Mouse (Mus musculus): ENCODE measurements around the gene Cyp17a1. TPM values are rescaled to one million over a fixed set of nuclear protein-coding genes. Genes with fewer than 3 reads are reported as not detected.

Cyp17a1 gene
- polyA plus RNA-seq, 1 experiment from 2014 or later: not detected

DNA sequence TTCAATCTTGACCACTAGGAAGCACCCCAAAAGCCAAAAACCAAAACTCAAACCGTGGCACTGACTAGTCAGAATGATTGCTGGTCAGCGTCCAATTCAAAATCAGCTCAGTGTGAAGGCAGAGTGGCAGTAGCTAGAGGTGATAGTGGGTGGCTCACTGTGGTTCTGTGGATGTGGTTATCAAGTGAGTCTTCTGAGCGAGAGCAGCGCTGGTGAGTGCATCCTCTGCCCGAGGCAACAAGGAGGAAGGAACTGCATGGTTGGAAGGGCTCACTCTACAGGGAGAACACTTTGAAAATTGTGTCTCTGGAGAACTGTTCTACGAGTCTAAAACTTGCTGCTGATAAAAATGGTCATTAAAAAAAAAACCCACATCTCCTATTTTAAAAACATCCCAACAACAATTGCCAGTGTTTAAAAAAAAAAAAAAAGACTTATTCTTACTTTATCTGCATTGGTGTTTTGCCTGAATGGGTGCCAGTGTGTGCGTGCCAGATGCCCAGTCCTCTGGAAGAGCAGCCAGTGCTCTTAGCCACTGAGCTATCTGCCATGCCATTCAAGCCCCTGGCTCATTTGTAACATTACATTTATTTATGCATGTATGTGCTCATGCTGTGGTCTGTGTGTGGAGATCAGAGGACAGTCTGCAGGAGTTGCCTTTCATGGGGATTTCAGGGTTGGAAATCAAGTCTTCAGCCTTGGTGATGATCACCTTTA, 33.0 kb upstream of the Cyp17a1 start:
- DNase-seq (ENCODE audit: low spot score) (no peak), ATAC-seq (replicated peaks; ENCODE audit: low FRiP score, low TSS enrichment, low read depth) (no peak)
- Histone ChIP-seq H3K9ac (ENCODE audit: low read length) (no peak overlapping the region), H3K4me2 (ENCODE audit: low read length) (no peak overlapping the region), H3K27me3 (replicated peaks; ENCODE audit: control insufficient read depth, insufficient read depth, low read length) (no peaks in the 10 kb centered on the region), H3K27ac (ENCODE audit: low read depth) (no peak overlapping the region), H3K9me3 (ENCODE audit: control insufficient read depth, low read length) (no peaks in the 10 kb centered on the region), H3K4me1 (replicated peaks; ENCODE audit: control insufficient read depth, insufficient read depth, low read length) (peaks cover 4% of the 10 kb centered on the region; the same call in 1 of the 2 replicates), H3K4me3 (ENCODE audit: low read depth, low read length) (no peak overlapping the region), H3K36me3 (ENCODE audit: control insufficient read depth, insufficient read depth, low read length) (peaks cover 10% of the 10 kb centered on the region)
- 59% methylated on average over 7 of the region's 7 CpGs for WGBS

DNA sequence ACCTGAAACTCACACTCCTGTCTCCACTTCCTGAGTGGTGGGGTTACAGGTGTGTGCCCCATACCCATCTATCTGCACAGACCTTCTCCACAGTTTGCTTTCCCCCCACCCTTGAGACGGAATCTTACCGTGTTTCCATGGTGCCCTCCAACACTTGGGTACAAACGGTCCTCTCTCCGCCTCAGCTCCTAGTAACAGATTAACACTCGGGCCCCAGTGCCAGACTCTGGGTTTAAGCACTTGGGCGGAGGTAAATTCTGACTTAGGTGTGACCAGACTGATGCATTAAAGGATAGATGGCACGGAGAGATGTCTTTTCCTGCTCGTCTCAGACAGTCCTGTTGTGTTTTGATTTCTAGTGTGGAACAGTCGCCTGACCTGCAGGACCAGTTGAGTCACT, 28.2 kb upstream of the Cyp17a1 start:
- no peak overlapping the region for H3K9ac ChIP-seq (ENCODE audit: low read length)
- no peak overlapping the region for H3K27ac ChIP-seq (ENCODE audit: low read depth)
- ATAC-seq (replicated peaks; ENCODE audit: low FRiP score, low TSS enrichment, low read depth): no peak
- H3K36me3 ChIP-seq (ENCODE audit: control insufficient read depth, insufficient read depth, low read length): peaks cover 15% of the 10 kb centered on the region
- H3K4me3 ChIP-seq (ENCODE audit: low read depth, low read length): no peak overlapping the region
- H3K27me3 ChIP-seq (replicated peaks; ENCODE audit: control insufficient read depth, insufficient read depth, low read length): no peaks in the 10 kb centered on the region
- H3K4me1 ChIP-seq (replicated peaks; ENCODE audit: control insufficient read depth, insufficient read depth, low read length): no peaks in the 10 kb centered on the region
- DNase-seq (ENCODE audit: low spot score): no peak
- no peak overlapping the region for H3K4me2 ChIP-seq (ENCODE audit: low read length)
- no peaks in the 10 kb centered on the region for H3K9me3 ChIP-seq (ENCODE audit: control insufficient read depth, low read length)
- 80% methylated on average over 9 of the region's 9 CpGs for WGBS

DNA sequence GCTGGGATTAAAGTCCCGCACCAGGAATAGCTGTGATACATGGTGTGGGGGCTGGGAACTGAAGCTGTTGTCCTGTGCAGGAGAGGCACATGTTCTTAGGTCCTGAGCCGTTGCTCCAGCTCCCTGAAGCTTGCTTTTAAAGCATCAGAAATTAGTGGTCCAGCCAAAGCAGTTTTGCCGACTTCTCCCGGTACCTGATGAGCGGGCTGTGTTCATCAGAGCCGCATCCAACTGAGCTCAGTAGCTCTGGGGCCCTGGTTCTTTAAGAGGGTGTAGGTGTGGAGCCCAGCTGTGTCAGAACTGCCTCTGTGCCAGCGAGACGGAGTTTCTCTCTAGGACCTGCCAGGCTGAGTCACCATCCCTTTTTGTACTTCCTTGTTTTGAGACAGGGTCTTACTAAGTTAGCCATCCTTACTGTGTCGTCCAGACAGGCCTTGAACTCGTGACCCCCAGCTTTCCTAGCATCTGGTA, 26.1 kb upstream of the Cyp17a1 start:
- ATAC-seq (replicated peaks; ENCODE audit: low FRiP score, low TSS enrichment, low read depth): no peak
- Histone ChIP-seq H3K4me1 (replicated peaks; ENCODE audit: control insufficient read depth, insufficient read depth, low read length) (no peaks in the 10 kb centered on the region), H3K9ac (ENCODE audit: low read length) (no peak overlapping the region), H3K27me3 (replicated peaks; ENCODE audit: control insufficient read depth, insufficient read depth, low read length) (no peaks in the 10 kb centered on the region), H3K36me3 (ENCODE audit: control insufficient read depth, insufficient read depth, low read length) (peaks cover 15% of the 10 kb centered on the region), H3K4me2 (ENCODE audit: low read length) (no peak overlapping the region), H3K27ac (ENCODE audit: low read depth) (no peak overlapping the region), H3K9me3 (ENCODE audit: control insufficient read depth, low read length) (no peaks in the 10 kb centered on the region), H3K4me3 (ENCODE audit: low read depth, low read length) (no peak overlapping the region)
- 70% methylated on average over 10 of the region's 10 CpGs for WGBS
- DNase-seq (ENCODE audit: low spot score): no peak

DNA sequence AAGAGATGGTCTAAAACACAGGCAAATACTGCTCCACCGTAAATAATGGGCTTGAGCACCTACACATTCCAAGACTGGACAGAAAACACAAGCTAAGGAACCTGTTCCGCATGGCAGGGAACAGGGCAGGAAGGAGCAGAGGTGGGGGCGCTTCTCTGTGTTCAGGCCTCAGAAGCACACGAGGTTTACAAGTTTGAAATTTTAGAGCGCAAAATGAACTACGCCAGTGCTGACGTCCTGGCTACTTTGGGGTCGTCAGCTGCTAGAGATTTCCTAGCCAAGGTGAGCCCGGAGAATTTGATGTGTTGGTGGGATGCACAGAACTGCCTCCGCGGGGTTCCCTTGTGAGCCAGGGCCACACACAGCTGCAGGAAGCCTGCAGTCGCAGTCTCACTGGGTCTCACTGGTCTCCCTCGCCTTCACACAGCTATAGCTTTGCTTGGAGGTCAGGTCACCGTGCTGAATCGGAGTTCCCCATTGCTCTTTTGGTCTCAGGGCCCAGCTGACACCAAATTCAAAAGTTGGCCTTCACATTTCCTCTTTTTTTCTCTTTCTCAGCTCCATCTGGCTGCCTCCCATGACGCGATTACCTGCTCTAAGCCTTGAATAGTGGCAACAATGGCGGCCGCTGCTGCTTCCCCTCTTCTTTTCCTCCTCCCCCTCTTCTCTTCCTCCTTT, 25.0 kb upstream of the Cyp17a1 start:
- WGBS: 60% methylated on average over 19 of the region's 19 CpGs
- Histone ChIP-seq H3K9me3 (ENCODE audit: control insufficient read depth, low read length) (no peaks in the 10 kb centered on the region), H3K9ac (ENCODE audit: low read length) (no peak overlapping the region), H3K27me3 (replicated peaks; ENCODE audit: control insufficient read depth, insufficient read depth, low read length) (no peaks in the 10 kb centered on the region), H3K4me2 (ENCODE audit: low read length) (no peak overlapping the region), H3K27ac (ENCODE audit: low read depth) (no peak overlapping the region), H3K36me3 (ENCODE audit: control insufficient read depth, insufficient read depth, low read length) (peaks cover 15% of the 10 kb centered on the region), H3K4me3 (ENCODE audit: low read depth, low read length) (no peak overlapping the region), H3K4me1 (replicated peaks; ENCODE audit: control insufficient read depth, insufficient read depth, low read length) (no peaks in the 10 kb centered on the region)
- DNase-seq (ENCODE audit: low spot score) (no peak), ATAC-seq (replicated peaks; ENCODE audit: low FRiP score, low TSS enrichment, low read depth) (no peak)

DNA sequence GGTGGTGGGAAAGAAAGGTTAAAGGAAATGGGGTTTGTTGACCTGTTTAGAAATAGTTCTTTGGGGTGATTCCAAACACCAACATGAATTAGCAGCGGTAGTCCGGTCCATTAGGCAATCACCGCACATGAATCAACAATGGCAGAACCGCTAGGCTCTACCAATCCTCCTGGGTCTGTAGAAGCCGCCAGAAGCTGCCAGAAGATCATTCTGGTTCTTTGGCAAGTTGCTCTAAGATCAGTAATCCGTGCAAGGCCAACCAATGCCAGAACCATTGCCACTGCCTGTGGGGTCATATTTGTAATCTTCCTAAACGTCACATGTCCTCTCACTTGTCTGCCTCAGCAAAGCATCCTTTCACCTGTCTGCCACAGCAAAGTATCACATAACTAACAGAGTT, 24.0 kb upstream of the Cyp17a1 start:
- DNase-seq (ENCODE audit: low spot score): no peak
- Histone ChIP-seq H3K27me3 (replicated peaks; ENCODE audit: control insufficient read depth, insufficient read depth, low read length) (no peaks in the 10 kb centered on the region), H3K4me3 (ENCODE audit: low read depth, low read length) (no peak overlapping the region), H3K9me3 (ENCODE audit: control insufficient read depth, low read length) (no peaks in the 10 kb centered on the region), H3K4me1 (replicated peaks; ENCODE audit: control insufficient read depth, insufficient read depth, low read length) (no peaks in the 10 kb centered on the region), H3K4me2 (ENCODE audit: low read length) (no peak overlapping the region), H3K36me3 (ENCODE audit: control insufficient read depth, insufficient read depth, low read length) (peaks cover 11% of the 10 kb centered on the region), H3K27ac (ENCODE audit: low read depth) (no peak overlapping the region), H3K9ac (ENCODE audit: low read length) (no peak overlapping the region)
- WGBS: 94% methylated on average over 7 of the region's 7 CpGs
- no peak for ATAC-seq (replicated peaks; ENCODE audit: low FRiP score, low TSS enrichment, low read depth)

DNA sequence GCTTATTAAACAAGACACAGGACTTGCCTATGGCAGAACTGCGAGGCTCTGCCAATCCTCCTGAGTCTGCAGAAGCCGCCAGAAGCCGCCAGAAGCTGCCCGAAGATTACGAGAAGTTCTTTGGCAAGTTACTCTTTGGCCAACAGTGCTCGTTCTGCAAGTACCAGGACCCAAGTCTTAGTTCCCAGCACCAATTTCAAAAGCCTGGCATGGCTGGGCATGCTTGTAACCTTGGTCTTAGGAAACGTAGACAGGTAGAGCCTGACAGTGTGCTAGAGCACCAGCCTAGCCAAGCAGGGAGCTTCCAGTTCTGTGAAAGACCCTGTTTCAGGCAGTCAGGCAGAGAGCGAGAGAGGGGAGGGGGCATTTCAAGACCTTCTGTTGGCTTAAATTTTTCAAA, 23.5 kb upstream of the Cyp17a1 start:
- no peak overlapping the region for H3K27ac ChIP-seq (ENCODE audit: low read depth)
- no peak overlapping the region for H3K4me3 ChIP-seq (ENCODE audit: low read depth, low read length)
- H3K27me3 ChIP-seq (replicated peaks; ENCODE audit: control insufficient read depth, insufficient read depth, low read length): no peaks in the 10 kb centered on the region
- no peaks in the 10 kb centered on the region for H3K4me1 ChIP-seq (replicated peaks; ENCODE audit: control insufficient read depth, insufficient read depth, low read length)
- no peak overlapping the region for H3K4me2 ChIP-seq (ENCODE audit: low read length)
- 94% methylated on average over 8 of the region's 8 CpGs for WGBS
- no peak for ATAC-seq (replicated peaks; ENCODE audit: low FRiP score, low TSS enrichment, low read depth)
- H3K9ac ChIP-seq (ENCODE audit: low read length): no peak overlapping the region
- H3K9me3 ChIP-seq (ENCODE audit: control insufficient read depth, low read length): no peaks in the 10 kb centered on the region
- no peak for DNase-seq (ENCODE audit: low spot score)
- H3K36me3 ChIP-seq (ENCODE audit: control insufficient read depth, insufficient read depth, low read length): peaks cover 11% of the 10 kb centered on the region

DNA sequence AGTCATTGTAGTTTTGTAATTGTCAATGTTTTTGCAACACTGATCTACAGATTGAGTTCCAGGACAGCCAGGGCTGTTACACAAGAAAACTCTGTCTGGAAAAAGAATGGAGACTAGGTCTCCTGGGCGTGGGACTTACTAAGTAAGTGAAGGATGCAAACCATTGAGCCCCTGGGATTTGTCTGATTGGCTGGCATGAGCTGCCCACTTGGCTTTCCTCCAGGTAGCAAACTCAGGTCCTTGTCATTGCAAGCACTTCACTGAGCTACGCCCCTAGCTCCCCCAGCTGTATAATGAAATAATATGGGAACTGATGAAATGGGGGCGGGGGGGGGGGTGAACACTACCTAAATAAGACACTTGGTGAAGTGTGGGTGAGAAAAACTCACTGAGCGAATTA, 20.2 kb upstream of the Cyp17a1 start:
- ATAC-seq (replicated peaks; ENCODE audit: low FRiP score, low TSS enrichment, low read depth): no peak
- Histone ChIP-seq H3K27me3 (replicated peaks; ENCODE audit: control insufficient read depth, insufficient read depth, low read length) (no peaks in the 10 kb centered on the region), H3K36me3 (ENCODE audit: control insufficient read depth, insufficient read depth, low read length) (no peaks in the 10 kb centered on the region)

DNA sequence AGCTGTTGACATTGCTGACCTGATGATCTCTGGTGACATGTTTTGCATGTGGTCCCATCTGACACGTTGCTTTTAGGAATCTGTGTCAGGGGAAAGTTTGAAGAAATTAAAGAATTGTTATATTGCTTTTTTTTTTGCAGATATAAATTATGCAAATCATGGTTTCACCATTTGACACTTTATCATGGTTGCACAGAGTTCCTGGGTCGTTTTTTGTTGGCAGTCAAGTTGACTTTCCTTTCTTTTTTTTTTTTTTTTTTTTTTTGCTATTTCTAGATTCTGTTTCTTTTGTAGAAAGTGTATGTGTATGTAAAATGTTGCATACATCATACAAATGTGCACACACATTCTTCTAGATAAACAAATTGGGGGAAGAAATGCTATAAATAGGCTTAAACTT, 18.1 kb upstream of the Cyp17a1 start:
- Histone ChIP-seq H3K4me2 (ENCODE audit: low read length) (no peak overlapping the region), H3K36me3 (ENCODE audit: control insufficient read depth, insufficient read depth, low read length) (no peaks in the 10 kb centered on the region), H3K27ac (ENCODE audit: low read depth) (no peak overlapping the region), H3K4me3 (ENCODE audit: low read depth, low read length) (no peak overlapping the region), H3K9me3 (ENCODE audit: control insufficient read depth, low read length) (no peaks in the 10 kb centered on the region), H3K4me1 (replicated peaks; ENCODE audit: control insufficient read depth, insufficient read depth, low read length) (peaks cover 4% of the 10 kb centered on the region; the same call in 1 of the 2 replicates), H3K9ac (ENCODE audit: low read length) (no peak overlapping the region), H3K27me3 (replicated peaks; ENCODE audit: control insufficient read depth, insufficient read depth, low read length) (no peaks in the 10 kb centered on the region)
- ATAC-seq (replicated peaks; ENCODE audit: low FRiP score, low TSS enrichment, low read depth) (no peak), DNase-seq (ENCODE audit: low spot score) (no peak)
- 71% methylated on average over 2 of the region's 2 CpGs for WGBS

More for the DNA sequence above, 20.2 kb upstream of the Cyp17a1 start:
- Histone ChIP-seq H3K4me1 (replicated peaks; ENCODE audit: control insufficient read depth, insufficient read depth, low read length) (peaks cover 4% of the 10 kb centered on the region; the same call in 1 of the 2 replicates), H3K9me3 (ENCODE audit: control insufficient read depth, low read length) (no peaks in the 10 kb centered on the region), H3K4me3 (ENCODE audit: low read depth, low read length) (no peak overlapping the region), H3K4me2 (ENCODE audit: low read length) (no peak overlapping the region), H3K9ac (ENCODE audit: low read length) (no peak overlapping the region), H3K27ac (ENCODE audit: low read depth) (no peak overlapping the region)
- WGBS: 89% methylated on average over 4 of the region's 4 CpGs
- no peak for DNase-seq (ENCODE audit: low spot score)
